Mouse (Mus musculus) megakaryocyte, embryonic 14.5 days (primary cell): ENCODE measurements around the gene Traf3ip2.

Experiments
- FLI1 ChIP-seq: IDR thresholded peaks from 2 replicates; pipeline ENCODE4 v1.6.1; 2012; ENCODE audit warnings: low read length, inconsistent platforms, mixed read lengths
- GATA1 ChIP-seq: IDR thresholded peaks from 3 replicates; pipeline ENCODE4 v1.6.1; 2012; ENCODE audit warnings: mixed read lengths, low read length, inconsistent platforms, borderline replicate concordance

GRCm38 (mm10) chr10:39616626-39617025, 3.9 kb downstream of the Traf3ip2 start:
- TF ChIP-seq GATA1, result no peak
- no peak for TF ChIP-seq FLI1
